Mouse (Mus musculus): ENCODE measurements around the gene Zfp874a.

The Zfp874a gene

GRCm38 (mm10) chr13:67375050-67375911 is 76.1 kb downstream of the Zfp874a start, which contains the start of the genes Gm28041 and Zfp456:
Gene Gm28041, minus strand, starts transcription at chr13:67375733.
Gene Zfp456, minus strand, starts transcription at chr13:67375810.
- DNase-seq = peak; percentile 82

All from kidney, adult 18-20 months (tissue).